Mouse (Mus musculus): ENCODE results near the gene Bbof1. TPM values are rescaled to one million over a fixed set of nuclear protein-coding genes. Genes with fewer than 3 reads are reported as not detected.

Gene Bbof1
- total RNA-seq (2023): 0.52 and 0.88 TPM in 2 replicates

DNA sequence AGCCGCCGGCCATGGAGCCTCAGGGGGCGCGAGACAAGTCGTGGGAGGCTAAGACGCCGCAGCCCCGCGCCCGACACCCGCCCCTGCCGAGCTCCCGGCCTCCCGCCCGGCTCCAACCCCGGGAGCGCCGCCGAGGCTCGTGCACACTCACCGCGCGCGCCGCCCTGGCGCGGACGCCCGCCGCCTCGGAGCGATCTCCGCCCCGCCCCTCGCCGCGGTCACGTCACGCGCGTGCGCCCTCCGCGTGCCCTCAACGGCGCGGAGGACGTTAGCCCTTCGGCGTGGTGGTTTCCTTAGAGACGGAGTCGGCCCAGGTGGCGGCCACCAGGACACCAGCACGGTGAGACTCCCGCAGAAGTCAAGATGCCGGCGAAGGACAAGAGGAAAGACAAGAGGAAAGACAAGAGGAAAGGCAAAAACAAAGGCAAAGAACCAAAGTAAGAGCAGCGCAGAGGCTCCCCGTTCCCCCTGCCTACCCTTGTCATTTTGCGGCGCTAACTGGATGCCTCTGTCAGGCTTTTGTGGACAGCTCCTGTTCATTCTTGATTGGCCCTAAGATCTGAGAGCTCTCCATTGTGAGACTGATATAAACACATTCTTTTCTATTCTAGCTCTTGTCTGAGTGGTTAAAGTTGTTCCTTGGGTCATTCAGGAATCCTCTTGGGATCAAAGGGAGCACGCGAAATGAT is at the start of gene Bbof1, which contains the start of gene Entpd5:
Bbof1 (plus strand) TSS at position 253 of the 689 bp plus-strand sequence.
Entpd5 (minus strand) TSS at position 211 of the 689 bp plus-strand sequence.

DNA sequence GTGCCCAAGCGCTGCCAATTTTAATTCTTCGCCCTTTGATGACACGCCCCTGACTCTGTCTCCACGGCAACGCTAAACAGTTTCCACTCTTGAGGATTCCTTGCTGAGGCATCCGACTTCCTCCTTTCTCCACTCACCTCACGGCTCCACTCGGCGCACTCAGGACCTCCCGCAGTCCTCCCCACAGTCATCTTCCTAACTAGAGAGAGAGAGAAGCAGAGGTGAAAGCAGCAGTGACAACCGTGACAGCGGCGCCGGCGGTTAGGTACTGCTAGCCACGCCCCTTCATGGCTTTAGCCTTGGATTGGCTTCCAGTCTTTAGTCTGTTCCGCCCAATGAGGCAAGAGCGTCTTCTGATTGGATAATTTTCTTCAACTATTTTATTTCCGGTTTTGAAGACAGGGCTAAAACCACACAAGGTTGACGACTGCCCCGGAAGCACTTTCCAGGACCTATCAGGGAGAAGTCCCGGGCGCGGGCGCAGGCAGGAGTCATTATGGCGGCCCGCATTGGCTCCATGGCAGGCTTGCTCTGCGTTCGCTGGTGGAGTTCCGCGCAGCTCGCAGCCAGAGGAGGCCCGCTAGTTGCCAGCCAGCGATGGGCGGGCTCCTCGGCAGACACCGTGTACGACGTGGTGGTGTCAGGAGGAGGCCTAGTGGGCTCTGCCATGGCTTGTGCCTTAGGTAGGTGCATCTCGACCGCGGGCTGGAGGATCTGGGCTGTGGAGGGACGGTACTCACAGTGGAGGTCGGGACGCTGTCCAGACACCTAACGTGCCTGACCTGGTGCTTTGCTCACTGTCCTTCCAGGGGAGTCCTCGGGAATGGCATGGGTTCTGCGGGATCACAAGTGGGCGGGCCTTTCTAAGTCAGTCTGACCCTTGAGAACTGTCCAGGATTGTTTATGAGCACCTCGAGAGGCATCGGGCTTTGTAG is 47.0 kb upstream of the Bbof1 start, which contains the start of the genes Coq6 and Fam161b:
Coq6 (plus strand) TSS at position 103 of the 935 bp plus-strand sequence.
Fam161b (minus strand) TSS at position 279 of the 935 bp plus-strand sequence.

DNA sequence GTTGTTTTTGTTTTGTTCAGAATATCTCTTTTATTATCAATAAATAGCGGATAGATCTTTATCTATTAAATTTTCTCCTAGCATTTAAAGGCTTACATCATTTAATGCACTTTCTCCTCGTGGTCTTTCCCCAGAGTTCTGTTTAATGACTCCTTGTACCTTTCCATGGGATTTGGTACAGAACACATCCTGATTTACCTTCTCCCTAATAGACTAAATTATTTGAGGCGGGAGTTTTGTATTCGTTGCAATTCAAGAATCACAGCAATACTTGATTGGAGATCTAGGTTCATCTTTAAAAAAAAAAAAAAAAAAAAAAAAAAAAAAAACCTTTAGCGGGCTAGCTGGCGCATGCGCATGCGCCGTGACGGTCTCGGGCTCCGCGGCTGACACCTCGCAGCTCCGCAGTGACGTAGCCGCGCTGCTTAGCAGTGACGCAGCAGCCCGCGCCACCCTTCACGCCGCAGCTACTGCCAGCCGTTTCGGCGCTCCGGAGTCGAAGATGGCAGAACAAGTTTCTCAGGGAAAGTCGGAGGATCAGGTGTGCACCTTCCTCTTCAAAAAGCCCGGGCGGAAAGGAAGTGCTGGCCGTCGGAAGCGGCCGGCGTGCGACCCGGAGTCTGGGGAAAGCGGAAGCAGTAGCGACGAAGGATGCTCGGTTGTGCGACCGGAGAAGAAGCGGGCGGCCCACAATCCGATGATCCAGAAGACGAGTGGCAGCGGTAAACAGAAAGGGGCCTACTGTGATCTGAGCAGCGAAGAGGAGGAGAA is 8.1 kb downstream of the Bbof1 start, which contains the start of gene Rnf113a2:
Rnf113a2 (plus strand) TSS at position 363 of the 771 bp plus-strand sequence.

DNA sequence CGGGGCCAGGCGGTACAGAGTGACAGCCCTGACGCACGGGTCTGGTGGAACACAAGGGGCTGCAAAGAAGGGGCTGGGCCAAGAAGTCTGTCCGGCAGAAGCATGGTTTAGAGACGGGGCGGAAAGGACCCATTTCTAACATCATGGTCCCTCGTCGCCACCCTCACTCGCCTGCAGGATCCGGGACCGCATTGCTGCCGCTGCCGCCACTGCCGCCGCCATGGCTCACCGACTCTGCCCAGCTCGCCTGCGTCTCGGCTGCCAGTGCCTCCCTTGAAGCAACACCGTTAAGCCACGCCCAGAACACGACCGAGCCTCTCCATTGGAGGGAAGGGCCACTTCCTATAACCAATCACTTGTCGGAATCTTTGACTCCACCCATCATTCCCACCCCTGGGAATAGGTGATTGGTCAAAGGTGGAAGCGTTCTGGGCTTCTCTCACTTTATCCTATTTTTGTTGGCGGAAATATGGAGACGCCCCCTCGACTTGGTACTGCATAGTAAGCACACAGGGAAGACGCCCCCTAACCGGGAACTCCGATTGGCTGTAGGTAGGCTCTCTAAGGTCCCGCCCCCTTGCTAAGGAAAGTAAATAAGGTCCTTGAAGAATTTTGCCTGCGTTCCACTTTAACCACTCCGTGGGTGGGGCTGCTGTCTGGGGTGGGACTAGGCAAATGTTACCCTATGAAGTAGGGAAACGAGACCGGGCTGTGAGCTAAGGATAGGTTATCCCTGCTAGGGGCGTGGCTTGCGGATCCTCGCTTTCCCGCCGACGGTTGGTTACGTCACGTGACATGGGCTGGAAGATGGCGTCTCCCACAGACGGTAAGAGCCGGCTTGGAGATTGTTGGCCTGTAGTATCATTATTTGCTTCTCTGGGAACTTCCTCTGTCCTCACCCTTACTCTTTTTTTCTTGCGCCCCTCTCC is 42.1 kb downstream of the Bbof1 start, which contains the start of the genes Aldh6a1 and Lin52:
Aldh6a1 (minus strand) TSS at position 287 of the 929 bp plus-strand sequence.
Lin52 (plus strand) TSS at position 705 of the 929 bp plus-strand sequence.

Other genes starting within 250 kb of the Bbof1 start
- 88.6 and 151 TPM in 2 replicates for gene Elmsan1, start 190.2 kb upstream of the Bbof1 start, total RNA-seq (2023)
- gene Ptgr2, start 123.8 kb upstream of the Bbof1 start, total RNA-seq (2023): 11.8 and 12.6 TPM in 2 replicates
- 24.6 and 42.9 TPM in 2 replicates for gene Zfp410, start 92.2 kb upstream of the Bbof1 start, total RNA-seq (2023)
- gene Coq6, start 47.4 kb upstream of the Bbof1 start, total RNA-seq (2023): 14.8 and 17.9 TPM in 2 replicates
- gene Fam161b, start 47.2 kb upstream of the Bbof1 start, total RNA-seq (2023): 0.43 and 0.60 TPM in 2 replicates
- 19.9 and 25.9 TPM in 2 replicates for gene Entpd5, start within 50 bp of the Bbof1 start, total RNA-seq (2023)
- gene Rnf113a2, start 8.1 kb downstream of the Bbof1 start, total RNA-seq (2023): 34.3 and 36.1 TPM in 2 replicates
- gene Aldh6a1, start 41.9 kb downstream of the Bbof1 start, total RNA-seq (2023): 2.9 and 3.6 TPM in 2 replicates
- 6.6 and 10.6 TPM in 2 replicates for gene Lin52, start 42.4 kb downstream of the Bbof1 start, total RNA-seq (2023)
- gene Vsx2, start 160.7 kb downstream of the Bbof1 start, total RNA-seq (2023): not detected in 2 replicates
- 5.0 and 7.4 TPM in 2 replicates for gene Abcd4, start 208.3 kb downstream of the Bbof1 start, total RNA-seq (2023)
- not detected in 2 replicates for gene Vrtn, start 231.9 kb downstream of the Bbof1 start, total RNA-seq (2023)

Data from neutrophil, adult 65 days (primary cell).